Mouse (Mus musculus): ENCODE measurements around the gene Gm20696. TPM values are rescaled to one million over a fixed set of nuclear protein-coding genes. Genes with fewer than 3 reads are reported as not detected.

Gene Gm20696
- polyA plus RNA-seq, 1 experiment from 2014 or later = 7.5 TPM

GRCm38 (mm10) chr6:99383846-99384472 is 282.6 kb downstream of the Gm20696 start:
- no peak for ATAC-seq (ENCODE audit: low FRiP score, low TSS enrichment)
- Histone ChIP-seq H3K36me3 (ENCODE audit: control insufficient read depth, insufficient read depth, low read length) (no peaks in the 10 kb centered on the region; the same call in 1 of the 2 replicates), H3K27me3 (ENCODE audit: control insufficient read depth, insufficient read depth, low read length) (no peaks in the 10 kb centered on the region; the same call in 1 of the 2 replicates), H3K4me3 (ENCODE audit: low read length) (no peak overlapping the region), H3K9me3 (ENCODE audit: control insufficient read depth, low read length) (no peaks in the 10 kb centered on the region), H3K27ac (ENCODE audit: low read depth, low read length) (no peak overlapping the region), H3K9ac (ENCODE audit: low read depth, low read length) (no peak overlapping the region), H3K4me2 (replicated peaks; ENCODE audit: low read depth, low read length) (no peak overlapping the region), H3K4me1 (ENCODE audit: control insufficient read depth, insufficient read depth, low read length) (peaks cover 9% of the 10 kb centered on the region)
- WGBS = 79% methylated on average over 4 of the region's 4 CpGs

DNA sequence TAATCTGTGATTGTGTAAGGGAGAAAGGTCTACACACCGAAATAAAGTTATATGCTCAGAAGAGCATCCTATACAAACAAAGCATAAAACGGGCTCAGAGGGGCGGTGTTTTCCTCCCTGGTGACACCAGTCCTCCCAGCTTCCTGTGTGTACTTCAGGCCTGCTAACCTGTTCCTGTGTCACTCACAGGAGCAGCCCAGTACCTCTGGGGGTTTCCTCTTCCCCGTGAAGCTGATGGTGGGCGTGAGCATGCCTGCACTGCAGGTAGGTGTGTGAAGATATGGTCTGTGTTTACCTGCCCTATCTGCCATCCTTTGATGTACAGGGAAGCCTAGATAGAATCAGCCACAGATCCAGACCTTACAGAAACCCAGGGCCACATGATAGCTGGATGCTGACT is 286.5 kb downstream of the Gm20696 start:
- Histone ChIP-seq H3K27ac (ENCODE audit: low read depth, low read length) (no peak overlapping the region), H3K9me3 (ENCODE audit: control insufficient read depth, low read length) (no peaks in the 10 kb centered on the region), H3K27me3 (ENCODE audit: control insufficient read depth, insufficient read depth, low read length) (no peaks in the 10 kb centered on the region; the same call in 1 of the 2 replicates), H3K4me1 (ENCODE audit: control insufficient read depth, insufficient read depth, low read length) (peaks cover 30% of the 10 kb centered on the region), H3K4me2 (replicated peaks; ENCODE audit: low read depth, low read length) (no peak overlapping the region), H3K9ac (ENCODE audit: low read depth, low read length) (no peak overlapping the region), H3K36me3 (ENCODE audit: control insufficient read depth, insufficient read depth, low read length) (no peaks in the 10 kb centered on the region), H3K4me3 (ENCODE audit: low read length) (no peak overlapping the region)
- 0 out of 2 replicates have a peak, but pooled peaks have one; percentile 22 for ATAC-seq (ENCODE audit: low FRiP score, low TSS enrichment)
- 43% methylated on average over 5 of the region's 5 CpGs for WGBS

- WGBS = 42% methylated on average over 7 of the region's 7 CpGs
- Histone ChIP-seq H3K9ac (ENCODE audit: low read depth, low read length) (no peak overlapping the region), H3K4me3 (ENCODE audit: low read length) (no peak overlapping the region), H3K9me3 (ENCODE audit: control insufficient read depth, low read length) (no peaks in the 10 kb centered on the region), H3K27me3 (ENCODE audit: control insufficient read depth, insufficient read depth, low read length) (no peaks in the 10 kb centered on the region; the same call in 1 of the 2 replicates), H3K27ac (ENCODE audit: low read depth, low read length) (no peak overlapping the region), H3K4me2 (replicated peaks; ENCODE audit: low read depth, low read length) (no peak overlapping the region), H3K36me3 (ENCODE audit: control insufficient read depth, insufficient read depth, low read length) (no peaks in the 10 kb centered on the region), H3K4me1 (ENCODE audit: control insufficient read depth, insufficient read depth, low read length) (peaks cover 36% of the 10 kb centered on the region)
- peak; percentile 17; the same call in 1 of the 2 replicates for ATAC-seq (ENCODE audit: low FRiP score, low TSS enrichment)
Measured at GRCm38 (mm10) chr6:99378997-99379710, 287.4 kb downstream of the Gm20696 start.

- Histone ChIP-seq H3K4me2 (replicated peaks; ENCODE audit: low read depth, low read length) (no peak overlapping the region), H3K36me3 (ENCODE audit: control insufficient read depth, insufficient read depth, low read length) (no peaks in the 10 kb centered on the region), H3K27me3 (ENCODE audit: control insufficient read depth, insufficient read depth, low read length) (no peaks in the 10 kb centered on the region; the same call in 1 of the 2 replicates), H3K4me1 (ENCODE audit: control insufficient read depth, insufficient read depth, low read length) (peaks cover 36% of the 10 kb centered on the region), H3K27ac (ENCODE audit: low read depth, low read length) (no peak overlapping the region), H3K9ac (ENCODE audit: low read depth, low read length) (no peak overlapping the region), H3K4me3 (ENCODE audit: low read length) (no peak overlapping the region), H3K9me3 (ENCODE audit: control insufficient read depth, low read length) (no peaks in the 10 kb centered on the region)
- WGBS = 75% methylated on average over 4 of the region's 4 CpGs
- no peak for ATAC-seq (ENCODE audit: low FRiP score, low TSS enrichment)
Measured at GRCm38 (mm10) chr6:99377716-99378115, 288.9 kb downstream of the Gm20696 start.

DNA sequence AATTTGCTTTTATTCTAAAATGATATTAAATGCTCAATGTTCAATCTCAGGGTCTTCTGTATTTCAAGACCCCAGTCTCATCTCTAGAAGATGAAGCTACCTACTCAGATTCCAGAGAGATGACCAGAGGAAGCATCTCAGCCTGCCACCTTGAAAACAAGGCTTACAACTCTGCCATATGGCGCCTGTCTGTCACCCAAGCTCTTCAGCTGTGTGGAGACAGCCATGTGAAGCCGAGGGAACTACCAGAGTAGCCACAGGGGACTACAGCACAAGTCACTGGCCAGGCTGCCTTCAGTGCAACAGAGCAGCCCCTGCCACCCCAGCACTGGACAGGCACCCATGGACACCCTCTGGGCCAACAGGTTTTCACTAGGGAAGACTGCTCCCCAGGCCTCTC is 289.5 kb downstream of the Gm20696 start:
- H3K27me3 ChIP-seq (ENCODE audit: control insufficient read depth, insufficient read depth, low read length) = no peaks in the 10 kb centered on the region; the same call in 1 of the 2 replicates

DNA sequence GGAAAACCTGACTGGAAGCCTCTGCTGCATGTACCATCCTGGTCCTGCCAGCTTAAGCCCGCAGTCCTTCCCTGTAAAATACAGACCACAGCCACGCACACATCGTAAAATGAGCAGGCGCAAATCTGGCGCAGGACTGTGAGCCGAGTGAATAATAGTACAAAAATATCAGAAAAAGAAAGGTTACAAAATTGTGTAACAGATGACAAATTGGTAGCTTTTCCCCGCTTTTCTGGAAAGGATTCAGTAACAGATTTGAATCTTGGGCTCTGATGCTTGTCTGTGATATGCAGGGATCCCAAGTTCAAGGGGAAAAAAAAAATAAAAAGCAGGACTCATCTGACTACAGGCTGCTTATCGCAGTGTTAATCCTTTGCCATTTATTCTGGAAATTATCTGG is 289.9 kb downstream of the Gm20696 start:
- Histone ChIP-seq H3K4me2 (replicated peaks; ENCODE audit: low read depth, low read length) (no peak overlapping the region), H3K9ac (ENCODE audit: low read depth, low read length) (no peak overlapping the region), H3K36me3 (ENCODE audit: control insufficient read depth, insufficient read depth, low read length) (no peaks in the 10 kb centered on the region), H3K27me3 (ENCODE audit: control insufficient read depth, insufficient read depth, low read length) (no peaks in the 10 kb centered on the region; the same call in 1 of the 2 replicates), H3K9me3 (ENCODE audit: control insufficient read depth, low read length) (no peaks in the 10 kb centered on the region), H3K4me1 (ENCODE audit: control insufficient read depth, insufficient read depth, low read length) (peaks cover 39% of the 10 kb centered on the region), H3K27ac (ENCODE audit: low read depth, low read length) (no peak overlapping the region), H3K4me3 (ENCODE audit: low read length) (no peak overlapping the region)
- no peak for ATAC-seq (ENCODE audit: low FRiP score, low TSS enrichment)
- 83% methylated on average over 8 of the region's 8 CpGs for WGBS

More for the DNA sequence above, 289.5 kb downstream of the Gm20696 start:
- ATAC-seq (ENCODE audit: low FRiP score, low TSS enrichment) = no peak
- H3K4me3 ChIP-seq (ENCODE audit: low read length) = no peak overlapping the region
- H3K9me3 ChIP-seq (ENCODE audit: control insufficient read depth, low read length) = no peaks in the 10 kb centered on the region
- H3K36me3 ChIP-seq (ENCODE audit: control insufficient read depth, insufficient read depth, low read length) = no peaks in the 10 kb centered on the region
- 58% methylated on average over 2 of the region's 2 CpGs for WGBS
- no peak overlapping the region for H3K4me2 ChIP-seq (replicated peaks; ENCODE audit: low read depth, low read length)
- peaks cover 38% of the 10 kb centered on the region for H3K4me1 ChIP-seq (ENCODE audit: control insufficient read depth, insufficient read depth, low read length)
- no peak overlapping the region for H3K9ac ChIP-seq (ENCODE audit: low read depth, low read length)
- H3K27ac ChIP-seq (ENCODE audit: low read depth, low read length) = no peak overlapping the region

DNA sequence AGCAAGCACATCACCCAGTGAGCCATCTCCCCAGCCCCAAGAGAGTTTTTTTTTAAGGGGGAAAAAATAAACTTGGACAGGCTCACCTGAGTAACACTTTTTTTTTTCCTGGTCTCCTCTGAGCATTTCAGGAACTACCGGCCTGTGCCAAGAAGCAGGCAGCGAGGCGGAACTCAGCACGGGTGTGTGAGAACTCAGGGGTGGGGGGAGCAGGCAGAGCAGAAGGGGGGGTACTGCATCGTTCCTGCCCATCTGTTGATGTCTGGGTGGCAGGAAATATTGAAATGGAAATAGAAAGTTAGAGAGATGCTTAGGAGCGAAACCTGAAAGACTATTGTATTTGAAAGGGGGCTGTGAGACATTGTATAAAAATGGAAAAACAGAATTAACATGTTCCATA is 290.7 kb downstream of the Gm20696 start:
- Histone ChIP-seq H3K27me3 (ENCODE audit: control insufficient read depth, insufficient read depth, low read length) (no peaks in the 10 kb centered on the region), H3K4me3 (ENCODE audit: low read length) (no peak overlapping the region), H3K9ac (ENCODE audit: low read depth, low read length) (no peak overlapping the region), H3K4me2 (replicated peaks; ENCODE audit: low read depth, low read length) (no peak overlapping the region), H3K9me3 (ENCODE audit: control insufficient read depth, low read length) (no peaks in the 10 kb centered on the region), H3K27ac (ENCODE audit: low read depth, low read length) (no peak overlapping the region), H3K4me1 (ENCODE audit: control insufficient read depth, insufficient read depth, low read length) (peaks cover 39% of the 10 kb centered on the region), H3K36me3 (ENCODE audit: control insufficient read depth, insufficient read depth, low read length) (no peaks in the 10 kb centered on the region)
- ATAC-seq (ENCODE audit: low FRiP score, low TSS enrichment) = no peak
- 48% methylated on average over 6 of the region's 6 CpGs for WGBS

DNA sequence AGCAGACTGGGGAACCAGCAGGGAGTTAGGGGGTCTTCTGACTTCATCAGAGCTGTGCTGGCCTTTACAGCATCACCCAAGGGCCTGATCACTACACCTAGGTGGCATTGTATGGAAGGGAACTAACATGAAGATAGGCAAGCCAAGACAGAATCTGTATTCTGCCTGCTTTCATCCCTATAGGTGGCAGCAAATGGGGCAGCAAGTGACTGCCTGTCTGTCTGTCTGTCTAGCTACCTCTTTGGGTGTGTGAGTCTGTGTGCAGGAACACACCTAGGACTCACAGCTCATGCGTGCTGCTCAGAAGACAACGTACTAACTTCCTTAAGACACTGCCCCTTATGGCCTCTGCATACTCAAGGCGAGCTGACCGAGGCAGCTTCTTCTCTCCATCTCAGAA is 291.2 kb downstream of the Gm20696 start:
- Histone ChIP-seq H3K9me3 (ENCODE audit: control insufficient read depth, low read length) (no peaks in the 10 kb centered on the region), H3K9ac (ENCODE audit: low read depth, low read length) (no peak overlapping the region), H3K4me3 (ENCODE audit: low read length) (no peak overlapping the region), H3K4me2 (replicated peaks; ENCODE audit: low read depth, low read length) (no peak overlapping the region), H3K36me3 (ENCODE audit: control insufficient read depth, insufficient read depth, low read length) (no peaks in the 10 kb centered on the region), H3K27me3 (ENCODE audit: control insufficient read depth, insufficient read depth, low read length) (no peaks in the 10 kb centered on the region), H3K4me1 (ENCODE audit: control insufficient read depth, insufficient read depth, low read length) (peaks cover 39% of the 10 kb centered on the region), H3K27ac (ENCODE audit: low read depth, low read length) (no peak overlapping the region)
- ATAC-seq (ENCODE audit: low FRiP score, low TSS enrichment) = no peak
- WGBS = 19% methylated on average over 4 of the region's 4 CpGs
